Mouse (Mus musculus) megakaryocyte, embryonic 14.5 days (primary cell): Measurements from ENCODE around the gene Fer. TPM values are rescaled to one million over a fixed set of nuclear protein-coding genes. Genes with fewer than 3 reads are reported as not detected.
A peak's percentile ranks its signal among the peaks of the same experiment; 100 is the strongest.
"Not testable (repeated sequence)": the region's sequence is repeated elsewhere in the genome, so short reads cannot be mapped to it uniquely, and the experiment has no call there.

ENCODE experiments used
- H3K27me3 ChIP-seq: replicated peaks from 2 replicates; pipeline ENCODE3; 2012; ENCODE audit warnings: inconsistent platforms
- H3K36me3 ChIP-seq: replicated peaks from 2 replicates; pipeline ENCODE3; 2012; ENCODE audit warnings: low read length, inconsistent platforms, mixed read lengths
- H3K4me1 ChIP-seq: 2 replicates; pipeline ENCODE4 v1.6.1; 2012; ENCODE audit warnings: inconsistent platforms
- H3K4me3 ChIP-seq: replicated peaks from 2 replicates; pipeline ENCODE3; 2012; ENCODE audit warnings: moderate library complexity, mild to moderate bottlenecking, inconsistent platforms
- H3K9me3 ChIP-seq: 2 replicates; pipeline ENCODE4 v1.6.1; 2012; ENCODE audit warnings: inconsistent platforms
- FLI1 ChIP-seq: IDR thresholded peaks from 2 replicates; pipeline ENCODE4 v1.6.1; 2012; ENCODE audit warnings: low read length, inconsistent platforms, mixed read lengths
- GATA1 ChIP-seq: IDR thresholded peaks from 3 replicates; pipeline ENCODE4 v1.6.1; 2012; ENCODE audit warnings: mixed read lengths, low read length, inconsistent platforms, borderline replicate concordance
- polyA plus RNA-seq: library from polyadenylated mRNA; stranded (reverse); fragments of >175 nt; gene quantifications from 2 replicates; pipeline ENCODE4 v1.2.3, GENCODE M21; 2012; ENCODE audit warnings: low replicate concordance; ENCODE audit not compliant: insufficient read depth

The Fer gene
- polyA plus RNA-seq, 1 experiment = 2.2 TPM

- no peak for TF ChIP-seq GATA1
- no peak for TF ChIP-seq FLI1
- peaks cover 17% of the 10 kb centered on the region for H3K9me3 ChIP-seq
- no peaks in the 10 kb centered on the region for H3K36me3 ChIP-seq
- H3K27me3 ChIP-seq = peaks cover 14% of the 10 kb centered on the region
- H3K4me1 ChIP-seq = peaks cover 6% of the 10 kb centered on the region; the same call in 1 of the 2 replicates
- H3K4me3 ChIP-seq = no peak overlapping the region
These were observed 26.2 kb upstream of the Fer start for GRCm38 (mm10) chr17:63836641-63837040.

- H3K9me3 ChIP-seq = peaks cover 17% of the 10 kb centered on the region
- H3K27me3 ChIP-seq = peaks cover 14% of the 10 kb centered on the region
- H3K4me3 ChIP-seq = no peak overlapping the region
- TF ChIP-seq FLI1 (no peak), GATA1 (no peak)
- no peaks in the 10 kb centered on the region for H3K36me3 ChIP-seq
- H3K4me1 ChIP-seq = peaks cover 6% of the 10 kb centered on the region; the same call in 1 of the 2 replicates
These were observed 24.7 kb upstream of the Fer start for GRCm38 (mm10) chr17:63838144-63838543.

- H3K36me3 ChIP-seq = no peaks in the 10 kb centered on the region
- no peak for TF ChIP-seq GATA1
- TF ChIP-seq FLI1 = no peak
- no peak overlapping the region for H3K4me3 ChIP-seq
- peaks cover 16% of the 10 kb centered on the region for H3K9me3 ChIP-seq
- H3K27me3 ChIP-seq = peaks cover 9% of the 10 kb centered on the region
- peaks cover 5% of the 10 kb centered on the region; the same call in 1 of the 2 replicates for H3K4me1 ChIP-seq
These were observed 23.1 kb upstream of the Fer start for GRCm38 (mm10) chr17:63839636-63840269.

GRCm38 (mm10) chr17:63842226-63842625 lies 20.6 kb upstream of the Fer start:
- Histone ChIP-seq H3K36me3 (no peaks in the 10 kb centered on the region), H3K4me1 (peaks cover 9% of the 10 kb centered on the region), H3K4me3 (no peak overlapping the region), H3K9me3 (peaks cover 15% of the 10 kb centered on the region), H3K27me3 (peaks cover 8% of the 10 kb centered on the region)
- TF ChIP-seq GATA1 (no peak), FLI1 (no peak)

- peaks cover 10% of the 10 kb centered on the region for H3K27me3 ChIP-seq
- TF ChIP-seq GATA1 (no peak), FLI1 (no peak)
- peaks cover 23% of the 10 kb centered on the region for H3K4me1 ChIP-seq
- no peak overlapping the region for H3K4me3 ChIP-seq
- peaks cover 5% of the 10 kb centered on the region; the same call in 1 of the 2 replicates for H3K9me3 ChIP-seq
- H3K36me3 ChIP-seq = no peaks in the 10 kb centered on the region
These were observed 17.9 kb upstream of the Fer start for GRCm38 (mm10) chr17:63844936-63845335.

- not testable (repeated sequence) for H3K9me3 ChIP-seq, H3K4me3 ChIP-seq, H3K36me3 ChIP-seq
- peaks cover 30% of the 10 kb centered on the region for H3K4me1 ChIP-seq
- peaks cover 11% of the 10 kb centered on the region for H3K27me3 ChIP-seq
These were observed 17.1 kb upstream of the Fer start for GRCm38 (mm10) chr17:63845766-63846165.

- H3K4me1 ChIP-seq = peaks cover 30% of the 10 kb centered on the region
- peaks cover 5% of the 10 kb centered on the region for H3K36me3 ChIP-seq
- H3K4me3 ChIP-seq = peak overlapping the region; percentile 92
- TF ChIP-seq FLI1 (no peak), GATA1 (no peak)
- peaks cover 19% of the 10 kb centered on the region for H3K27me3 ChIP-seq
- H3K9me3 ChIP-seq = peaks cover 22% of the 10 kb centered on the region
These were observed 13.7 kb upstream of the Fer start for GRCm38 (mm10) chr17:63849151-63849550.

GRCm38 (mm10) chr17:63849566-63849965 lies 13.3 kb upstream of the Fer start:
- peak overlapping the region; percentile 92 for H3K4me3 ChIP-seq
- no peak for TF ChIP-seq FLI1
- no peak for TF ChIP-seq GATA1
- H3K27me3 ChIP-seq = peaks cover 19% of the 10 kb centered on the region
- H3K36me3 ChIP-seq = peaks cover 7% of the 10 kb centered on the region
- H3K4me1 ChIP-seq = peaks cover 30% of the 10 kb centered on the region
- H3K9me3 ChIP-seq = peaks cover 26% of the 10 kb centered on the region

- Histone ChIP-seq H3K4me3 (peak overlapping the region; percentile 92), H3K27me3 (peaks cover 19% of the 10 kb centered on the region)
- TF ChIP-seq GATA1 = no peak
- TF ChIP-seq FLI1 = no peak
These were observed 12.8 kb upstream of the Fer start for GRCm38 (mm10) chr17:63850016-63850415.

GRCm38 (mm10) chr17:63857023-63857544 lies 5.8 kb upstream of the Fer start:
- Histone ChIP-seq H3K9me3 (peaks cover 15% of the 10 kb centered on the region), H3K4me3 (peak overlapping the region; percentile 56), H3K27me3 (peaks cover 6% of the 10 kb centered on the region), H3K4me1 (peaks cover 23% of the 10 kb centered on the region), H3K36me3 (peaks cover 7% of the 10 kb centered on the region)
- TF ChIP-seq FLI1 (no peak), GATA1 (no peak)

More at GRCm38 (mm10) chr17:63850016-63850415, 12.8 kb upstream of the Fer start:
- H3K9me3 ChIP-seq = peaks cover 26% of the 10 kb centered on the region
- H3K4me1 ChIP-seq = peaks cover 30% of the 10 kb centered on the region
- H3K36me3 ChIP-seq = peaks cover 7% of the 10 kb centered on the region
